Mouse (Mus musculus) myocyte (in vitro differentiated cells): Measurements from ENCODE around the gene Ttc32.

Experiments used
- CEBPB ChIP-seq: IDR thresholded peaks from 2 replicates; pipeline ENCODE4 v1.6.1; 2011; ENCODE audit warnings: mild to moderate bottlenecking, moderate library complexity; ENCODE audit not compliant: poor library complexity, insufficient read depth, severe bottlenecking
- E2F4 ChIP-seq: IDR thresholded peaks from one replicate; pipeline ENCODE4 v1.6.1; 2011; ENCODE audit warnings: mild to moderate bottlenecking, control low read depth, moderate library complexity; ENCODE audit not compliant: insufficient read depth
- MAX ChIP-seq: IDR thresholded peaks from one replicate; pipeline ENCODE4 v1.6.1; 2011; ENCODE audit warnings: low read depth, mild to moderate bottlenecking, control low read depth
- MYOD1 ChIP-seq, 3 experiments: IDR thresholded peaks; one replicate each; pipeline ENCODE4 v1.6.1; 2011; ENCODE audit warnings: control low read depth in 2 of 3, low read depth in 2 of 3, mild to moderate bottlenecking in 2 of 3, moderate library complexity in 1 of 3; ENCODE audit not compliant: insufficient read length in 2 of 3, control insufficient read depth in 1 of 3
- MYOG ChIP-seq, 3 experiments: IDR thresholded peaks; one replicate each; pipeline ENCODE4 v1.6.1; 2011; ENCODE audit warnings: control low read depth in 2 of 3, low read depth in 2 of 3, mild to moderate bottlenecking in 2 of 3; ENCODE audit not compliant: insufficient read length in 2 of 3, control insufficient read depth in 1 of 3, insufficient read depth in 1 of 3
- POLR2A ChIP-seq: IDR thresholded peaks from one replicate; pipeline ENCODE4 v1.6.1; 2011; ENCODE audit warnings: low read depth, mild to moderate bottlenecking, control low read depth, moderate library complexity; ENCODE audit not compliant: insufficient read length
- POLR2AphosphoS2 ChIP-seq: IDR thresholded peaks from one replicate; pipeline ENCODE4 v1.6.1; 2011; ENCODE audit warnings: low read depth, control low read depth; ENCODE audit not compliant: insufficient read length
- REST ChIP-seq: IDR thresholded peaks from one replicate; pipeline ENCODE4 v1.6.1; 2011; ENCODE audit warnings: mild to moderate bottlenecking, control low read depth, moderate library complexity; ENCODE audit not compliant: insufficient read depth, insufficient read length
- SRF ChIP-seq: IDR thresholded peaks from one replicate; pipeline ENCODE4 v1.6.1; 2011; ENCODE audit warnings: low read depth; ENCODE audit not compliant: control insufficient read depth, insufficient read length
- TCF12 ChIP-seq: IDR thresholded peaks from one replicate; pipeline ENCODE4 v1.6.1; 2011; ENCODE audit warnings: mild to moderate bottlenecking, control low read depth; ENCODE audit not compliant: poor library complexity, insufficient read depth, severe bottlenecking
- USF1 ChIP-seq: IDR thresholded peaks from one replicate; pipeline ENCODE4 v1.6.1; 2011; ENCODE audit warnings: low read depth, mild to moderate bottlenecking, control low read depth, moderate library complexity

GRCm38 (mm10) chr12:9059965-9060364 is 30.2 kb downstream of the Ttc32 start:
- TF ChIP-seq TCF12: no peak
- no peak for TF ChIP-seq POLR2A
- TF ChIP-seq MAX: no peak
- no peak for TF ChIP-seq MYOG (IDR thresholded peaks at IDR 0.05; ENCODE audit: control insufficient read depth in 1 of 3, insufficient read depth in 1 of 3, insufficient read length in 2 of 3, low read depth in 2 of 3)
- TF ChIP-seq E2F4: no peak
- no peak for TF ChIP-seq SRF
- no peak for TF ChIP-seq CEBPB
- no peak for TF ChIP-seq USF1
- TF ChIP-seq MYOD1 (IDR thresholded peaks at IDR 0.05; ENCODE audit: control insufficient read depth in 1 of 3, insufficient read length in 2 of 3, low read depth in 2 of 3): no peak
- no peak for TF ChIP-seq REST
- TF ChIP-seq POLR2AphosphoS2: no peak
